Mouse (Mus musculus): ENCODE data around the gene Myo1d. TPM values are rescaled to one million over a fixed set of nuclear protein-coding genes. Genes with fewer than 3 reads are reported as not detected.

Myo1d gene
- 10 to 100 TPM; 34.4 to 41.9 TPM for total RNA-seq (2021)
- long read RNA-seq, experiment 1, partial matches to known transcripts: 4 of 7 reads
- long read RNA-seq, experiment 1, other reads (novel, unspliced or antisense): 2 of 7 reads
- long read RNA-seq, experiment 2, full-length matches to known transcripts: 1 of 26 reads
- long read RNA-seq, experiment 2, partial matches to known transcripts: 8 of 26 reads
- long read RNA-seq, experiment 2, other reads (novel, unspliced or antisense): 17 of 26 reads

DNA sequence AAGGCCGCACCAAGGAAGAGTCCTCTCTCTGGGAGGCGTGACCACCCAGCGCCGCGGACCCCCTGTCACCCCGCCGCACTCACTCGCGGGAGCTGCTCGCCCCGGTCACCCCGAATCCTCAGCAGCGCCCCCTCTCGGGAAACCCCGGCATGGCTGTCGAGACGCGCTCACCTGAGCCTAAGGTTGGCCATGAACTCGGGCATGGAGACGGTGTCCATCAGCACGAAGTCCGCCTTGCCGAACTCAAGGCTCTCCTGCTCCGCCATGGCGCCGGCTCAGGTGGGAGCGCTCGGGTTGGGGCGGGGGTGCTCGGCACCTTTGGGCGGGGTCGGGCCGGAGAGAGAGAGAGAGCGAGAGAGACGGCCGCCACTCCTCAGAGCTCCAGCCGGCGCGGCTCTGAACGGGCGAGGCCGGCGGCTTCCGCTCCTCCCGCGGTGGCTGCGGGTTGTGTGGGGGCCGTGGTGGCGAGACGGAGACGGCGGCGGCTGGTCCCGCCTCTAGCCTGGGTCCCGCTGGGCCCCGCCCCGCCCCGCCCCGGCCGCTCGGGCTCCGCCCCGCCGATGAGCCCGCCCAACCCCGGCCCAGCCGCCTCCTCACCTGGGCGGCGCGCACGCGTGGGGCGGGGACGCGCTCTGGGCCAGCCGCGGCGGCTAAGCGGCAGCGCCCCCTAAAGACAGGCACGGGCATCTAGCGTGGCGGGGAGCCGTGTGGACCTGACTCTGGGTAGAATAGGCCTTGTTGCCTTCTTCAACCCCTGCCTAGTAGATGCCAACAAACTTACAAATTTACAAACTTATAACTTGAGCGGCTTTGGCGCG, at the start of gene Myo1d:
Myo1d (minus strand) TSS at position 499 of the 818 bp plus-strand sequence.
- DNase-seq (ENCODE audit: low spot score in 2 of 2): peak; percentile 82 to 87

DNA sequence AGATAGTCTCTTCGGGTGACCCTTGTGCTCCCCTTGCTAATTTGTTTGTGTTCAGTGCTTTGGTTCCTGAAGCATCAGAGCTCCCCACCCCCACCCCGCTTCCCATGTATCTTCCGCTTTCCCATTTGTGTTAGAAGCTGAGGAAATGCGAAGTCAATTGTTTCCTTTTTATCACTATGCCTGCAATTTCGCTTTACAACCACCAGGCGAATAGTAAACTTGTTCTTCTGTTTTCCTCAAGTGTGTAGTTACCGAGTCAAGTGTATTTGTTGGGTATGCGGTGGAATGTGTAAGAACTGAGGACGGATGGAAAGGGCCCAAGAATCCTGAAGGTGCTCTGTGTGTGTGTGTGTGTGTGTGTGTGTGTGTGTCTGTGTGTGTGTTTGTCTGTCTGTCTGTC, 42.0 kb upstream of the Myo1d start:
- no peak for DNase-seq (ENCODE audit: low spot score in 2 of 2)

DNA sequence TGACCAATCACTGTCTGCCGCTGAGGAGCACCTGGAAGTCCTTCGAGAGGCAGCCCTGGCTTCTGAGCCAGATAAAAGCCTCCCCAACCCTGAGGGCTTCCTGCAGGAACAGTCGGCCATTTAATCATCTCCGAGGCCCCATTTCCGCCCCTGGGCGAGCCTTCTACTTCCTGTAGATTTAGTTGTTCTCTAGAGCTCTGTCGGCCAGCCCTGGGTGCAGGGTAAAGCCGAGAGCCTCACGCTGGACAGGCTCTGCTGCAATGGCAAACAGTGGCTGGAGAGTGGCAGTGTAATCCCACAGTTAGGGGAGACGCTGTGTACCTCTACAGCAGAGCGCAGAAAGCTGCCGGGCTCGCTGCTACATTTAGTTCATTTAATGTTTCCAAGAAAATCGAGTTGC, 41.5 kb upstream of the Myo1d start:
- DNase-seq (ENCODE audit: low spot score in 2 of 2): no peak

DNA sequence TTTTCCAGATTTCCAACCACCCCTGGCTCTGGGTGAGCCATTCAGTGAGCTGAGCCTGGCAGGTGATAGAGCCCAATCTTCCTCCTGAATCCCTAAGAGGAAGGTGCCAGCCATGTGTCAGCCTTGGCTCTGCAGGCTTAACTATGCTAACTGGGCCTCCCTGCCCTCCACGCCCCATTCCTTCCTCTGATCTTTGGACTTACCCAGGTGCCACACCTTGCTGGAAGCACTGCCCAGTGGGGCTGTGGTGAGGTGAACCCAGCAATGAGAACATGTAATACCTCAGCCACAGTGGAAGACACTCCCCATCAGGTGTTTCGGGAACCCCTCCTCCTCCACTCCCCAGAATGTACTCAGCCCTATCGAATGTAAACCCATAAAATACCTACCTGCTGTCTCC, 40.3 kb upstream of the Myo1d start:
- no peak for DNase-seq (ENCODE audit: low spot score in 2 of 2)

DNA sequence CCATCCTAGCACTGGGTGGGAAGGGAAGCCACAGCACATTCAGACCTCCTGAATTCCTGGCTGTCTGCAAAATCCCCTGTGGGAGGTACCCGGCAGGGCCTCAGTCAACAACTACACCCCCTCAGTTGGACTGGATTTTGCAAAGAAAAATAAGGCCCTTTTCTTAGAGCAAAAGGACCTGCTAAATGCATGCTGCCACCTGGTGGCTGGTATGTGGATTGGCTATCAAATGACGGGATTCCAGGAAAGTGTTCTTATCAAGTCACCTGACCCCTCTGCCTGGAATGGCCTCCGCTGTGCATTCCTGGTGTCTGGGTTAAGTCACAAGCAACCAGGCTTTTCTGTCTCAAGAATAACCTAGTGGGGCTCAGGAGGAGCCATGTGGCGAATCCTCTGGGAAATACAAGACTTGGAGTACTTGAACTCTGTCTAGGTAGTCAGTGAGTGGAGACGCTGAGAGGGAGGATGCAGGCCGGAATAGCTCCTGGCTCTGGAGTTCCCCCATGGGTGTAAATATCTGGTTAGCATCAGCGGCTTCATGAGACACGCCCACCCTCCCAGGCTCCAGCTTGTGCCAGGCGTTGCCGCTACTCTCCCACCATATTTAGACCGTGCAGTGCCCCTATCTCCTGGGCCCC, 38.4 kb upstream of the Myo1d start:
- DNase-seq (ENCODE audit: low spot score in 2 of 2): peak; percentile 35 to 46

DNA sequence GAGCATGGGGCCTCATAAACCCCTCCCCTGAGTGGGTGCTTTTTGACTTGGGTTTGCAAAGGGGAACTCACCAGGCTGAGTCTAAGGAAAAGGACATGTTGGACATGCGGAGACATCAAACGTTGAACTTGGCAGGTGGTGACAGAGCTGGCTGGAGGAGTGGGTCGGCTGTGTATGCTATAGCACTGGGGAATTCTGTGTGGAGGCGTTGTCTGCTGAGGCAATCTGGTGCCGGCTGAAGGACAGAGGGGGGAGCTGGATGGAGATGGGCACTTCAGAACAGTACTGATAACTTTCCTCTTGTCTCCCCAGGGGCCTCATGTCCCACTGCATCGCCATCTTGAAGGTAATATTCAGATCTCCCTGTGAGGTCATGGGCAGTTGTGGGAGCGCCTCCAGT, 35.5 kb upstream of the Myo1d start:
- DNase-seq (ENCODE audit: low spot score in 2 of 2): no peak

DNA sequence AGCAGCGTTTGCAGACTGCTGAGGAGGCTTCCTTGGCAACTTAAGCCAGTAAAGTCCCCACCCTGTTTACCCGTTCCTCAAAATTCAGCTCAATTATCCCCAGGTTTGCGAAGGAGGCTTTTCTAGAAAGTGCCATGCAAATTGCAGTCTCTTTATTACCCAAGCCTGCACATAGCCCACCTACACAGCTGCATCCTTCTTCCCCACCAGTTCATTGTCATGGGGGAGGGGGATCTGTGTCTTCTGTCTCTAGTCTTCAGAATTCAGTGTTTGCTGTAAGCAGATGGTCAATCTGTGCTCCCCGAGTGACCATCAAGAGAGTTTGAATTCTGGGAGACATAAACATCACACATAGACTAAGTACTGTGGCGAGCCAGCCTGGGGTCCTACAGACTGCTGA, 31.3 kb upstream of the Myo1d start:
- no peak for DNase-seq (ENCODE audit: low spot score in 2 of 2)

DNA sequence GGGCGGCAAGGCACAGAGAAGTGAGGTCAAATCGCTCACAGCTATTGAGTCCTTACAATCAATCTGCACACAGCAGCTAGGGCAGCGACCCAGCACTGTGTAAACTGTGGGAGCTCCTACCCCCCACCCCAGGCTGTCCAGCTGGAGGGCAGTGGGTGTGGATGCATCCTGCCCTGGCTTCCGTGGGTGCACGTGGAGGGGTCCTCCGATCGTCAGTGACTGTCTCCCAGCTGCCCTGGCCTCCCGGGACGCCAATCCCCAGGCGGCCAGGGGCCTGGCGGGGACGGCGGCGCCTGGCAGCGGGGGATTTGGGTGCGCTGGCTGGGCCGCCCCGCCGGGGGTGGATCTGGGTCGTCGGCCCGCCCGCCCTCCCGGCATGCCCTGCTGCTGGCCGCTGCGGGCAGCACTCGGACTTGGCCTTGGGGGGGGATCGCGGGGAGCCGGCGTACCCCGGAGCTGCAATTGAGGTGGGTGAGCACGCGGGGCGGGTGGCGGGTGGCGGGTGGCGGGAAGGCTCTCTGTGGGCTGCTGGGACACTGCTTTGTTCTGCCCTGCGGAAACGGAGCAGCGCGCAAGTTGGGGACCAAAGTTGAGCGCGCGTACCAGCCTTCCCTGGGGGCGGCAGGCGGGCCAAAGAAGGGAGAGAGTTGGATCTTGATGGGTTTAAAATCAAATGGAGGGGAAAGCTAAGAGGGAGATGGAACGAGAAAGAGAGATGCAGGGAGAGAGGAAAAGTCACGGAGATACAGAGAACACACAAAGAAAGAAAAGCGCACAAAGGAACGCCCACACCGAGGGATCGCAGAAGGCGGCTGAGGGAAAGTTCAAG, 30.4 kb upstream of the Myo1d start, which contains the start of gene Tmem98:
Tmem98 (plus strand) TSS at position 183 of the 829 bp plus-strand sequence.
- DNase-seq (ENCODE audit: low spot score in 2 of 2): peak; percentile 35 to 42

DNA sequence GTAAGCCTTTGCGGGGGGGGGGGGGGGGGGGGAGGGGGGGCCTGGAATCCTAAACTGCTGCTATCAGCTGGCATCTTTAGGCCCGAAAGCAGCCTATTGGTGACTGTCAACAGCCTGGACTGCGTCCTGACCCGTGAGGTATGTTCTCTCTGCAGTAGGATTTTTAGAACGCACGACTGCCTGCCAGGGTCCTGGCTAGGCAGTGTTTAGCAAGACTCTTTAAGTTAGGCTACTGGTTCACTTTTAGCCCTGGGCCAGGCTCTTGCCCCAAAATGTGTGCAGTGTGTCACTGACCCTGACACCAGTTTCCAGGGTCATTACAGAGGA, 29.8 kb upstream of the Myo1d start:
- DNase-seq (ENCODE audit: low spot score in 2 of 2): no peak

DNA sequence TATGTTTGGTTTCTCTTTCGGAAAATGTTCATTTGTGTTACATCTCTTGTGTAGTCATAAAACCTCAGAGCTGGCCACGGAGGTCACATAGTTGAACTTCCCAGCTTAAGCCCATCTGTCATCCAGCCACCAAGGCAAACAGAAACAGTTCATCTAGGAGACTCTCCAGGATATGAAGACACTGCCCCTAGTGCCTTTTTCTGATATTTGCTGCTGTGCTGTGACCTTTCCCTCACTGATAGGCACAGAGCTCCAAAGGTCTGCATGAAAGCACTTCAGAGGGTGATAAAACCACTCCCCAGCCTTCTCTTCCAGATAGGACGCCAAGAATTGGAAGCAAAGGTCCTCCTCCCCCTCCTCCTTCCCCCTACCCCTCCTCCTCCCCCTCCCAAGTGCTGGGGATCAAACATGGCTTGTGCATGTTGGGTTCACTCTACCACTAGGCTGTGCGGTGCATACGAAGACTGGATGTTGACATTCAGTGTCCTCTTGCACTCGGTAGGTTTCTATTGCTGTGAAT, 28.8 kb upstream of the Myo1d start:
- DNase-seq (ENCODE audit: low spot score in 2 of 2): no peak

DNA sequence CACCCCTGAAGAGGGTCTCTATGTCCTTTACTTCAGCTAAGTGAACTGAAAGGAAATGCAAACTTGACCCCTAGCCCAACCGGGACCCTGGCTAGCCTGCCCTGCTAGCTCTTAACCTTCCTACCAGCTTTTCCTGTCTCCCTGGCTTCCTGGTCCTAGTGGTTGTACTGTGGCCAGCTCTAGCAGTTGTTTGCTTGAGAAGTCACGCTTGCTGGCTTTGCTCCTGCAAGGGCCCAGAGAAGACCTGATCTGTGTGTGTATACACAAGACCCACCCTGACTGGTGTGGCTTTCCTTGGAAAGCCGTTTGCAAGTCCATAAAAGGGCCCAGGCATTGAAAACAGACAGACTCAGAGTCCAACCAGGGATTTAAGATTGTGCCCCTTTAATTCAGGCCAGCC, 22.9 kb upstream of the Myo1d start:
- no peak for DNase-seq (ENCODE audit: low spot score in 2 of 2)

DNA sequence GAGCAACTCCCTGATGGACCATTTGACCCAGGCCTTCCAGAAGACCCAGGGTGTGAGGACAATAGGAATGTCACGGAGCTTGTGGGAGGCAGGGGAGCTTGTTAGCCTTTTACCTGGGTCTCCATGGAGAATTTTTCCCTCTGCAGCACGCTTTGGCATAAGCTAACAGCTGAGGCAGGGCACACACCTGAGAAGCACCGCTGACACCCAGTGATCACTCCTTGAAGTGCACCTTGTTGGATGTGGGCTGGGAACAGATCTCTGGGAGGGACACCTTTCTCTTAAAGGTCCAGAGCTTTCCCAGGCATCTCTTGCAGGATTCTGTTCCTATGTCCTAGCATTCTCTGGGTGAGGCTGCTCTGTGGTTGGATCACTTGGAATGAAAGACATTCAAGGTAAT, 20.2 kb upstream of the Myo1d start:
- DNase-seq (ENCODE audit: low spot score in 2 of 2): no peak

DNA sequence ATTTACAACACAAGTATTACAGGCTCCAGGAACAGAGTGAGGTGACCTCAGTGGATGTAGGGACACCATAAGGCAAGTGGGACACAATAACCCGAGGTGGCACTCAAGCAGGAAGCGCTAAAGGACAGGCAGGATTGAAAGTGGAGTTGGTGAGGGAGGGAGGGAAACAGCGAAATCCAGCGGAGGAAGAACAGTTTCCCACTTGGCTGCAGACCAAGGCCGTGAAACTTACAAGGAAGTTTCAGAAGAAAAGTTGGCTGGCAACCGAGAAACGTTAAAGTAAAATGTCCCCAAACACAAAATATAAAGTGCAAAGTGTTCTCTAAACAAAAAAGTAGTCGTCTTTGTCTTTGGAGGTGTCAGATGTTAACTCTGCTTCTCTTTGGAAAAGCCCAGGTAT, 15.6 kb upstream of the Myo1d start:
- no peak for DNase-seq (ENCODE audit: low spot score in 2 of 2)

DNA sequence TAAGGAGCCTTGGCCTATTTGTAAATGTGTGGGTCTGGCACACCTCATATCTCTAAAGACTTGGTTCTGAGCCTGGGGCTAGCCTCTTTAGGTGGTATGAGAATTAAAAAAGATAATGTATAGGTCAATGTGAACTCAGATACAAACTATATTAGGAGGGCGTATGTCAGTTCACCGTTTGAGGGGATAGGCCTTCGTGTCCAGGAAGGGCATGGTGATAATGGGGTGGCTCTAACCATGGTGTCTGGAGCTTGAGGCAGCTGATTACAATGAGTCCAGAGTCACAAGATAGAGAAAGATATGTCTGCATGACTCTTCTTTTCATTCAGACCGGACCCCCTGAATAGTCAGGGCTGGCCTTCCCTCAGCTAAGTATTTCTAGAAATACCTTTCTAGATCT, 14.5 kb upstream of the Myo1d start:
- DNase-seq (ENCODE audit: low spot score in 2 of 2): no peak

DNA sequence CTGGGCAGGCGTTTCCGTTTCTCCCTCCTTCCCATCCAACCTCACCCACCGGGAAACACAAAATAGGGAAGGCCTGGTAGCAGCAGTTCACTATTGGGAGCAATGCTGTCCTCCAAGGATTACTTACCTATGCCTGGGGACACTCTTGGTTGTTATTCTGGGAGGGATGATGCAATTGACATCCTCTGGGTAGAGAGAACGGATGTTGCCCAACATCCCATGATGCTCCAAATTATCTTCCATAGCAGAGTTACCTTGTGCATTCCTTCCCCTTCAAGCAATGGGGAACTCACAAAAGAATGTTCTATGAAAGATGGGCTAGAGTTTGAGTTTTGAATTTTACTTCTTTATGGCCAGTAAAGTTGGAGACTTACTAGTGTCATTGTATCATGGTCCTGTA, 13.6 kb upstream of the Myo1d start:
- DNase-seq (ENCODE audit: low spot score in 2 of 2): no peak

DNA sequence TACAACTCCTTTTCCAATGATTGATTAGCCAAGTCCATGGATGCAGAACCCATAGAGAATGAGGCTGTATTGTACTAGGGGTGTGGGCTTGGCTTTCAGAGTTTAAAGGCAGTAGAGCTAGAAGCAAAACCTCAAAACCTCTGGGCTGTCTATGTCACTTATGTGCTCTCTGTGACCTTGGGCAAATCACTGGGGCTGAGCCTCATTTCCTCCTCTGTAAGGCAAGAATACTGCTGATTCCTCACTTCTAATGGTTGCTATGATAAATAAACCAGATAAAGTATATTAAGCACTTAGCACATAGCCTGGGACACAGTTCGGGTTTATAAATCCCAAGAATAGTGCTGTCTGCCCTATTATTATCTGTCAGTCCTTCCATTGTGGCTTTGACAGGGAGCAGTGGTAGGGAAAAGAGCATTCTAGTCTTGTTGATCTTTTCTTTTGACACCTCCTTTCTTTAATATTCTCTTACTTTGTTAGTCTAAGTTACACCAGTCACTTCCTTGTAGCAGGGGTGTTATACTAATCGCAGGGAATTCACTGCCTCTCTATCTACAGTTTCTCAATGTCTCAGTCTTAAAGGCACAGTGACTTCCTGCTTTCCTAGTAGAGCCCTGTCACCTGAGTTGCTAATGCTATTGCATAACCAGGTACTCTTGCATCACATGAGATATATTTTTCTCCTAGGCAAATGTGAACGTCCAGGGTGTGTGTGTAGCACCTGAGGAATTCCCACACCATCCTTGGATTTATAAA, 12.0 kb upstream of the Myo1d start:
- DNase-seq (ENCODE audit: low spot score in 2 of 2): no peak

DNA sequence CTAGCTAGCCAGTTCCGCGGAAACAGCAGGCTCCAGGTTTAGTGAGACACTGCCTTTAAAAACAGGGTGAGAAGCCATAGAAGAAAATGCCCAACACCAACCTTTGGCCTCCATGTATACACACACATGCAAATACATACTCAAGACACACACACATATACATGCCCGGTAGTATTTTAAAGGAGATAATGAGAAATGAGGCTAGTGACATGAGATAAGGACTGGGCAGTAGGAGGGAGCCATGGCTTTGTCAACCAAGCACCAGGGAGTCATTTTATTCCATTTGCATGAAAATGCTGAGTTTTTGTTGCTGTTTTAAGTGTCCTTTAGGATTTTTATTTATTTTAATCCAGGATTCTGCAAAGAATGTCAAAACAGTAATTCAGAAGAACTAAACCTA, 10.6 kb upstream of the Myo1d start:
- no peak for DNase-seq (ENCODE audit: low spot score in 2 of 2)

DNA sequence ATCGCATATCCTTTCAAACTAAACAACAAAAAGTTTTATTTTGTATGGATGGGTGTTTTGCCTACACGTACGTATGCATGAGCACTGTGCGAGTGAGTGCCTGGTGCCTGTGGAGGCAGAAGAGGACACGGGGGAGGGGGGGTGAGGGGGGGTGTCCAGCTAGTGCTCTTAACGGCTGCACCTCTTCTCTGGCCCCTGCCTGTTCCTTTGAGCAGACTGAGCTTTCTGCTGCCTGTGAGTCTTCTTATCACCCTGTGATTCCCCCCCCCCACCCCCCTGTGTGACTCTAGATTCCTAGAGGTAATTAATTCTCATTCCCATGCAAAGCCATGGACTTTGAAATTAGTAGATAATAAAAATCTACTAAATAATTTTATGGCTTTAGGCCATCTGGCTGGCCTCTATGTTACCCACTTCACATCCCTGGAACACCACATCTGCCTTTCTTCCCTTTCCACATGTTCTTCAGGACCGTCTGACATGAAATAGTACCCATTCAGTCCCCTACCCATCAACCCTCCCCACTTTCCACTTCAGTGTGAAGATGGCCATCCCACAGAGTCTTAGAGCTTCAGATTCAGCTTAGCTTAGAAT, 9.9 kb upstream of the Myo1d start:
- no peak for DNase-seq (ENCODE audit: low spot score in 2 of 2)

DNA sequence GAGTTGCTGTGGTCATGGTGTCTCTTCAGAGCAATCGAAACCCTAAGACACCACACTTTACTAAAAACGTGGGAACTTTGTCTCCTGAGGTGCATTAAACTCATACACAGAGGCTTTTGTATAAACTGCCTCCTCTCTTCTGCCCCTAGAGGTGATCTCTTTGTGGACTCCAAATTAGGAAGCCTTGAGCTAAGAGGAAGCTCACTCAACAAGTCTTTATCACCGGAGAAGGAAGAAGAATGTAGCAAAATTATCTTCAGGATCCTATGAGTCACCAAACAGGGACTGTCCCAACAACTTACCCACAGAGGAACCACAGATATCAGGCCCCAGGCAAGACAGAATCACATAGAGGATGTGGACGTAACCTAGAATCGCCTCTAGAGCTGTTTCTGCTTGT, 5.8 kb upstream of the Myo1d start:
- DNase-seq (ENCODE audit: low spot score in 2 of 2): no peak

DNA sequence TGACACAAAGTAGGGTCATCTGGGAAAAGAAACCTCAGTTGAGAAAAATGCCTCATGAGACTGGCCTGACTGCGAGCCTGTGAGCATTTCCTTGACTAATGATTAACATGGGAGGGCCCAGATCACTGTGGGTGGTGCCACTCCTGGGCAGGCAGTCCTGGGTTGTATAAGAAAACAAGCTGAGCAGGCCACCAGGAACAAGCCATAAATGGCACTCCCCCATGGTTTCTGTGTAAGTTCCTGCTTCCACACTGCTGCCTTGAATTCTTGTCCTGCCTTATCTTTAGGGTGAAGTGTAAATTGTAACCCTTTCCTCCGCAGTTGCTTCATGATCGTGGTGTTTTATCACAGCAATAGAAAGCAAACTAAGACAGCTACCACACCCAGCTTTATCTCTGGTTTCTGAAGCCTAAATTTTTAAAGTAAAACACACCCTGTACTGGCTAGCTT, 4.5 kb upstream of the Myo1d start:
- DNase-seq (ENCODE audit: low spot score in 2 of 2): no peak
